Mouse (Mus musculus): ENCODE data around the gene Tle4.

Gene Tle4

DNA sequence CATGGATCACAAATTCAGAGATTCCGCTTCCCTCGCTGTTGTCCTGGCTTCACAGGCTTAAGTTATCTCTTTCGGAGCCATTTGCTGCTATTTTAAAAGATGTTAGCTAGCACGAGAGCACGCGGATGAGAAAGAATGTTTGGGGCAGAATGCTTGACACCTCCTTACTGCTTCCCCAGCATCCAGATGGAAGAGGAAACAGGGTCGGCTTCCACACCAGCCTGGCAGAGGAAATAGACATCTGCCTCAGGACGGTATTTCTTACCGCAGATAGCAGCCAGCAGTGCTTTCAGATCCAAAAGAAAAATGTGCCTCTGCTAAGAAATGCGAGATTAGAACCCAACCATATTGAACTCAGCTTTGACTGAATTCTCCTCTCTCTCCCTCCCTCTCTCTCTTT, 191.2 kb downstream of the Tle4 start:
- no peak for DNase-seq (ENCODE audit: low read depth, low spot score)

All from c-Kit-negative CD71-positive TER-119-positive erythroid progenitor cells, embryonic 14.5 days (primary cell).